9 mouse cellular contexts compared by ENCODE assay signal in genomic region chr4:137495501-137496100, GRCm38 (mm10). TPM values are rescaled to one million over a fixed set of nuclear protein-coding genes. Genes with fewer than 3 reads are reported as not detected.
DNase-seq lines count a peak whose midpoint lies in the region; ATAC-seq and TF ChIP-seq lines count a peak whose summit lies in the region.
"Had no signal": no experiment of that assay in that cellular context is flagged by ENCODE, and none has a peak within 500 bp of the region (broad histone marks: within the 10 kb centered on the region; RNA-seq: fewer than 3 reads in every experiment).

No protein-coding gene starts in this region.

- WGBS in kidney, embryonic 14.5 days: 57% methylated on average over 6 of the region's 6 CpGs
- WGBS in midbrain, embryonic 14.5 days: 62% methylated on average over 6 of the region's 6 CpGs

- ATAC-seq in kidney, embryonic 14.5 days (ENCODE audit: low FRiP score, low TSS enrichment): peak; percentile 66
- ATAC-seq in granulocyte monocyte progenitor cell, adult 5-6 weeks (replicated peaks; ENCODE audit: poor library complexity, severe bottlenecking): peak; percentile 33; the same call in 1 of the 2 replicates
- ATAC-seq in midbrain, embryonic 14.5 days (ENCODE audit: low FRiP score, low TSS enrichment): no peak

- H3K4me1 ChIP-seq in kidney, embryonic 14.5 days (ENCODE audit: control insufficient read depth, insufficient read depth, low read length): peaks cover 57% of the 10 kb centered on the region
- H3K4me1 ChIP-seq in ES-E14 (ENCODE audit: control insufficient read depth in 2 of 2, insufficient read depth in 2 of 2, low read length in 2 of 2, poor library complexity in 1 of 2): peaks cover 12 to 53% of the 10 kb centered on the region in 2 experiments
- peaks cover 7% of the 10 kb centered on the region; the same call in 1 of the 2 replicates for H3K4me1 ChIP-seq in midbrain, embryonic 14.5 days (ENCODE audit: control insufficient read depth, insufficient read depth, low read length)

- H3K4me3 ChIP-seq in kidney, embryonic 14.5 days (ENCODE audit: low read length): no peak overlapping the region
- no peak overlapping the region; a peak in 1 of 4 replicates for H3K4me3 ChIP-seq in ES-E14 (ENCODE audit: insufficient read depth in 1 of 2, low read depth in 1 of 2, low read length in 2 of 2, poor library complexity in 1 of 2, severe bottlenecking in 1 of 2)
- H3K4me3 ChIP-seq in midbrain, embryonic 14.5 days (replicated peaks; ENCODE audit: low read depth, low read length): no peak overlapping the region
- H3K4me3 ChIP-seq: megakaryocyte, embryonic 14.5 days had no signal

- DNase-seq in kidney, adult 9 months: no peak
- no peak for DNase-seq in ES-E14 (ENCODE audit: low read depth, low spot score)
- no peak for DNase-seq in midbrain, embryonic 14.5 days
- no peak for DNase-seq in cerebellum, adult 9-11 months
- DNase-seq in thymus, postnatal 14 days: no peak
- no peak for DNase-seq in right cerebral cortex, adult 2 months (ENCODE audit: low spot score in 2 of 2)

- peak overlapping the region; percentile 82 for H3K27ac ChIP-seq in kidney, embryonic 14.5 days (ENCODE audit: low read depth, low read length)
- peak overlapping the region; percentile 62 for H3K27ac ChIP-seq in ES-E14 (ENCODE audit: insufficient read depth, low read depth, low read length, poor library complexity, severe bottlenecking)
- 0 out of 2 replicates have a peak overlapping the region, but pooled peaks have one; percentile 13 for H3K27ac ChIP-seq in midbrain, embryonic 14.5 days (replicated peaks; ENCODE audit: low read depth, low read length)

- no peaks in the 10 kb centered on the region for H3K9me3 ChIP-seq in kidney, embryonic 14.5 days (ENCODE audit: control insufficient read depth, low read length)
- no peaks in the 10 kb centered on the region for H3K9me3 ChIP-seq in ES-E14 (ENCODE audit: control insufficient read depth, insufficient read depth, low read depth, low read length)
- no peaks in the 10 kb centered on the region for H3K9me3 ChIP-seq in midbrain, embryonic 14.5 days (ENCODE audit: control insufficient read depth, low read length)
- H3K9me3 ChIP-seq: megakaryocyte, embryonic 14.5 days had no signal

- in situ Hi-C loops in ES-E14 (cut with MboI; ENCODE audit: low sequenced_read_pairs in 2 of 2, unreplicated experiment in 2 of 2): no loop called here

- no peak overlapping the region for H3K4me2 ChIP-seq in kidney, embryonic 14.5 days (replicated peaks; ENCODE audit: low read depth, low read length)
- H3K4me2 ChIP-seq in midbrain, embryonic 14.5 days (ENCODE audit: low read length): no peak overlapping the region

- no peaks in the 10 kb centered on the region for H3K27me3 ChIP-seq in kidney, embryonic 14.5 days (ENCODE audit: control insufficient read depth, insufficient read depth, low read length)
- no peaks in the 10 kb centered on the region for H3K27me3 ChIP-seq in midbrain, embryonic 14.5 days (ENCODE audit: control insufficient read depth, insufficient read depth, low read length)

- H3K36me3 ChIP-seq in kidney, embryonic 14.5 days (ENCODE audit: control insufficient read depth, insufficient read depth, low read length): no peaks in the 10 kb centered on the region
- no peaks in the 10 kb centered on the region; the same call in 1 of the 2 replicates for H3K36me3 ChIP-seq in ES-E14 (ENCODE audit: control insufficient read depth, insufficient read depth, low read length, poor library complexity, severe bottlenecking)
- H3K36me3 ChIP-seq in midbrain, embryonic 14.5 days (ENCODE audit: control insufficient read depth, insufficient read depth, low read length): no peaks in the 10 kb centered on the region

- H3K9ac ChIP-seq in kidney, embryonic 14.5 days (ENCODE audit: low read depth, low read length): no peak overlapping the region
- peak overlapping the region; percentile 35; the same call in 1 of the 2 replicates for H3K9ac ChIP-seq in ES-E14 (ENCODE audit: insufficient read depth, low read depth, low read length, poor library complexity, severe bottlenecking)
- H3K9ac ChIP-seq in midbrain, embryonic 14.5 days (replicated peaks; ENCODE audit: low read length): no peak overlapping the region

TF ChIP-seq in ES-E14, 5 proteins besides CTCF, POLR2A, EP300 and RAD21:
- no peak for TF ChIP-seq CHD2 (IDR thresholded peaks at IDR 0.05; ENCODE audit: low read depth, low read length)
- TF ChIP-seq MAFK (IDR thresholded peaks at IDR 0.05; ENCODE audit: insufficient read depth, low read depth, low read length): no peak
- TF ChIP-seq ZC3H11A (IDR thresholded peaks at IDR 0.05; ENCODE audit: borderline replicate concordance, low read depth, low read length): no peak
- TF ChIP-seq ZNF384 (IDR thresholded peaks at IDR 0.05; ENCODE audit: low read depth, low read length): no peak
- TF ChIP-seq HCFC1 (IDR thresholded peaks at IDR 0.05; ENCODE audit: borderline replicate concordance, insufficient read depth, low read length): no peak

RNA-seq across cellular contexts. Expression of gene Hspg2, which starts 27.0 kb away (rescaled TPM):
- 39.6 and 56.2 TPM in 2 replicates for polyA plus RNA-seq in kidney, embryonic 14.5 days (2014; fragmentation: Nextera tagmentation; extraction: Ambion mirVana)
- 226 and 278 TPM in 2 replicates for total RNA-seq in ES-E14 (2012; rRNA removed)
- total RNA-seq in granulocyte monocyte progenitor cell, adult 5-6 weeks (2014; fragmentation: Nextera tagmentation): 0.21 TPM in 1 of 2 replicates, not detected in the other
- total RNA-seq in granulocyte monocyte progenitor cell, adult 5-6 weeks (2017): 0.05 TPM in 1 of 2 replicates, not detected in the other
- 2.0 and 7.6 TPM in 2 replicates for polyA plus RNA-seq in midbrain, embryonic 14.5 days (2014; fragmentation: Nextera tagmentation; extraction: Ambion mirVana)

RNA-seq across cellular contexts. Expression of gene 1700013G24Rik, which starts 42.5 kb away (rescaled TPM):
- not detected in 2 replicates for polyA plus RNA-seq in kidney, embryonic 14.5 days (2014; fragmentation: Nextera tagmentation; extraction: Ambion mirVana)
- not detected in 2 replicates for total RNA-seq in ES-E14 (2012; rRNA removed)
- not detected in 2 replicates for total RNA-seq in granulocyte monocyte progenitor cell, adult 5-6 weeks (2014; fragmentation: Nextera tagmentation)
- not detected in 2 replicates for total RNA-seq in granulocyte monocyte progenitor cell, adult 5-6 weeks (2017)
- polyA plus RNA-seq in midbrain, embryonic 14.5 days (2014; fragmentation: Nextera tagmentation; extraction: Ambion mirVana): not detected in 2 replicates

Comparison
In these comparisons a context has a peak if more than half of its experiments do, and no peak if none do; other contexts are left out.
1. H3K27ac ChIP-seq: peak in every context shown above with its lines; median percentile 82 in kidney, embryonic 14.5 days; 62 in ES-E14; 13 in midbrain, embryonic 14.5 days.
2. RNA of gene Hspg2, which starts 27.0 kb away (total RNA-seq): 226 to 278 TPM in ES-E14; 0.05 to 0.21 TPM in granulocyte monocyte progenitor cell, adult 5-6 weeks; every median in the first group is over 100 times any median in the second.